In genomic region chr14:10680041-10680440, GRCm38 (mm10) we compare ENCODE assay signal across 16 mouse cellular contexts.
A peak's percentile ranks its signal among the peaks of the same experiment; 100 is the strongest.
DNase-seq lines count a peak whose midpoint lies in the region.
"Had no signal": no experiment of that assay in that cellular context is flagged by ENCODE, and none has a peak within 500 bp of the region (broad histone marks: within the 10 kb centered on the region; RNA-seq: fewer than 3 reads in every experiment).

No protein-coding gene starts in this region.

- intact Hi-C loops in heart, postnatal 36 days (cut with DNase I), result no loop called here

- DNase-seq in heart, adult 11 months, result peak; percentile 34
- DNase-seq in heart, postnatal 36 days, result no peak
- DNase-seq in right cerebral cortex, adult 2 months (ENCODE audit: low spot score in 2 of 2), result peak; percentile 8 to 17
- no peak for DNase-seq in right cerebral cortex, postnatal 25 days
- peak; percentile 52 to 56 for DNase-seq in layer of hippocampus, adult 8-10 months (ENCODE audit: low spot score in 2 of 2)
- DNase-seq in telencephalon, adult 2 months (ENCODE audit: low read depth, low spot score), result peak; percentile 28
- DNase-seq in lung, postnatal 4 days, result no peak
- no peak for DNase-seq in kidney, postnatal 36 days
- DNase-seq: adrenal gland, postnatal 36 days; cerebellum, adult 2 months; gastrocnemius, adult 2 months; heart, postnatal 14 days; kidney, adult 8-10 months; kidney, postnatal 4 days; liver, postnatal 0 days; thymus, adult 18-20 months had no signal

Comparison
In these comparisons a context has a peak if more than half of its experiments do, and no peak if none do; other contexts are left out.
1. DNase-seq: peak in heart, adult 11 months (single experiment), right cerebral cortex, adult 2 months (2 of 2), layer of hippocampus, adult 8-10 months (2 of 2) and telencephalon, adult 2 months (single experiment); none in heart, postnatal 36 days (0 of 2), right cerebral cortex, postnatal 25 days (single experiment), lung, postnatal 4 days (0 of 2) and kidney, postnatal 36 days (0 of 2).